Mouse (Mus musculus): ENCODE results near the gene Mknk2.

Mknk2 gene

GRCm38 (mm10) chr10:80692249-80693165, 14.6 kb upstream of the Mknk2 start:
- no peak for DNase-seq

DNA sequence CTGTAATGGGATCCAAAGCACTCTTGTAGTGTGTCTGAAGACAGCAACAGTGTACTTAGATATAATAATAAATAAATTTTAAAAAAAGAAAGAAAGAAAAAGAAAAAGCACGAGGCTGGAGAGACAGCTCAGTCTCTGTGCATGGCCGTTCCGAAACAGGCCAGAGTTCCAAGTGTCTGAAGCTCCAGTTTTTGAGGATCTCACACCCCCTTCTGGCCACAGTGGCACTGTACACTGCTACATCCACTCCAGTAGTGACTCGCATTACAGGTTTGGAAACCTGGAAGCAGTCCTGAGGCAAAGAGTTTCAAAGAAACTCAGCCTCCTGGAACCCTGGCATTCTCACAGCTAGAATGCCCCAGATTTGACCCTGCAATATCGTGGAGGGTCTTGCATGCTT, 9.9 kb upstream of the Mknk2 start:
- peak; percentile 81 to 89 for DNase-seq

- no peak for DNase-seq
These were observed 8.7 kb upstream of the Mknk2 start for GRCm38 (mm10) chr10:80686617-80687016.

- no peak for DNase-seq
These were observed 7.1 kb upstream of the Mknk2 start for GRCm38 (mm10) chr10:80684984-80685383.

DNA sequence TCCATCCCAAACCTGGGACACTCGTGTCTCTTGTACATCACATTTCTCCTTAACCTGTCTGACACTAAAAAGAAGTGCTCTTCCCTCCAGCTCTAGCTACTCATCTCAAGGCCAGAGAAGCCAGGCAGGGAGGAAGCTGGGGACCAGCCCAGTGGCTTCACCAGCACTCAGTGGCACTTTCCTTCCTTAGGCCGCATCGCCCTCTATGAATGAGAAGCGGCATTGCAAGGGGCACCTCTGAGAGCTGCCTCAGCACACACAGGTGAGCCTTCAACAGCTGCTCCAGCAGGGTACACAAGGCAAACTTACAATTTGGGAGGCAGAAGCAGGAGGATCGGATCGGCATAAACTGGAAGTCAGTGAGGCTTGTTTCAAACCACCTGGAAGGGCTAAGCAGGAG, 6.3 kb upstream of the Mknk2 start:
- peak; percentile 78 to 86 for DNase-seq

- DNase-seq: no peak
These were observed 5.7 kb upstream of the Mknk2 start for GRCm38 (mm10) chr10:80683647-80684046.

GRCm38 (mm10) chr10:80682003-80682402, 4.1 kb upstream of the Mknk2 start:
- no peak for DNase-seq

- no peak for DNase-seq
These were observed 2.4 kb upstream of the Mknk2 start for GRCm38 (mm10) chr10:80680260-80680696.

DNA sequence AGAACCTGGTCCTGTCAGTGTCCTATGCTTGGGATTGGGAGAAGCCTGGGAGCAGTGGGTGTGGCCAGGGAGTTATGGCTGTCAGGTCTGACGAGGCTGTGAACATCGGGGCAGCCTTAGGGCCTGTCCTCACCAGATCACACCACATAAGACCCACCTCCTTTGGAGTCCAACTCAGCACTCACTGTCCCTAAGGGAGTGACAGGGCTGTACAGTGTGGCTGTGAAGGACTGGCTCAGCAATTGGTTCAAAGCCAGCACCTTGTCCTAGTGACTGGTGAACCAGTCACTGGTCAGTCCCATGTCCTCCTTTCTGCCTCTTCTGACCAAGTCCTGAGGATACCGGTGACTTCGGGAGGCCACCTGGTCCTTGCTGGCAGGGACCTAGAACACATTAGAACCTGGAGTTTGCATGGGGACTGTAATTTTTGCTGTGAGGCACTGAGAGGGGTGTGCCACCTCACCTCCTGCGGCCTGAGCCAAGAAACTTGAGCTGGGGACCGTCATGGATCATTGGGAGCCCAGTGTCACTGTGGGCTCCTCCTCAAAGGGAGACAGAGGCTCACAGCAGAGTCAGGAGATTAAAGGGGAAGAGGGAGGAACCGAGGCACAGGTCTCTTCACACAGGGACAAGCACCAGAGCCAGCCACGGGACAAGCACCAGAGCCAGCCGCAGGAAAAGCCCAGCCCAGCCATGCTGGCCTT, 1.8 kb upstream of the Mknk2 start:
- DNase-seq: peak; percentile 35 to 49

- peak; percentile 57 to 75 for DNase-seq
These were observed 877 bp upstream of the Mknk2 start for GRCm38 (mm10) chr10:80678601-80679377.

DNA sequence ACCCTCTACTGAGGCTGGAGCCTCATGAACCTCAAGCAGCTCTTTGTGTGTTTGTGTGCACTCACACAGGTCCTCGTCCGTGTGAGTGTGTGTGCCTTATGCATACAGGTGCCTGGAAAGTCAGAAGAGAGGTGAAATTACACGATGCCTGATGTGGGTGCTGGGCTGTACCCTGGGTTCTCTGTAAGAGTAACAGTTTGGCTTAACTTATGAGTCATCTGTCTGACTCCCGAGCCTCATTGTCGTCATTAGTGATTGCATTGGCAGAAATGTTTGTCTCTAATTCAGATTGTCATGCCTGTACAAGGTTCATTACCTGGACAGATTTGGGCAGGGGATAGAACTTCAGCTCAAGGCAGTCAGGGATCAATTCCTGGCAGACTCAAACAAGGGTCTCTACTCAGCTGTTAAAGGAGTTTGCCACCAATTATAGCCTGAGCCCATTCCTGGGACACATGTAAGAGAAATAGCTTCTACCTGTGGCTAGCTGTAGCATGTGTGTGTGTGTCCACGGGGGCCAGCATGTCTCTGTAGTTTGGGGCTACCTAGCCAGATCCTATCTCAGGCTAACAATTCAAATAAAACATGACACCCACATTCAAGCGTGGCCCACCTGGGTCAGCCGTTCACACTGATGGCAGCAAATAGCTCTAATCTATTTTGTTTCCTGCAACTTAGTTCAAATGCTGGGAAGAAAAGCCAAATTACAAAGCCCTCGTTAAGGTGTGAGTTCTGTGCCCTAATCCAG, 610 bp downstream of the Mknk2 start:
- peak; percentile 23 to 34 for DNase-seq

- DNase-seq: peak; percentile 100
These were observed 1.5 kb downstream of the Mknk2 start for GRCm38 (mm10) chr10:80676198-80676928.

- peak in 1 of 2 experiments; percentile 48 for DNase-seq
These were observed 2.3 kb downstream of the Mknk2 start for GRCm38 (mm10) chr10:80675405-80676197.

GRCm38 (mm10) chr10:80674851-80675404, 3.0 kb downstream of the Mknk2 start:
- no peak for DNase-seq

GRCm38 (mm10) chr10:80674161-80674711, 3.7 kb downstream of the Mknk2 start:
- peak; percentile 41 to 61 for DNase-seq

DNA sequence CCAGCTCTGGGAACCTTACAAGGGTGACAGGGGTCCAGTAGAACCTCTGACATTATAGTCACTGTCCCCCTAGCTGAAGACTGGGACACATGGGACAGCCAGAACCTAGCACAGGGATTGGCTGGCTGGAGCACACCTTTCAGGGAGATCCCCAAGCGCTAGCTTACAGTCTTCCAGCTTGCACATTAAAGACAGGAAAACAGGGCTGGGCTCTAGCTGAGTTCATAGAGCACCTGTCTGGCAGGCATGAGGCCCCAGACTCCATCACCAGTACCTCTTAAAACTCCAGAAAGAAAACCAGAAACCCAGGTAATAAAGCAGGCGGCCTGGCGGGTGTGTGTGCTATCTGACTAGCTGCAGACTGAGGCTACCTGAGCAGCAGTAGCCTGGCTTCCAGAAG, 4.2 kb downstream of the Mknk2 start:
- no peak for DNase-seq

DNA sequence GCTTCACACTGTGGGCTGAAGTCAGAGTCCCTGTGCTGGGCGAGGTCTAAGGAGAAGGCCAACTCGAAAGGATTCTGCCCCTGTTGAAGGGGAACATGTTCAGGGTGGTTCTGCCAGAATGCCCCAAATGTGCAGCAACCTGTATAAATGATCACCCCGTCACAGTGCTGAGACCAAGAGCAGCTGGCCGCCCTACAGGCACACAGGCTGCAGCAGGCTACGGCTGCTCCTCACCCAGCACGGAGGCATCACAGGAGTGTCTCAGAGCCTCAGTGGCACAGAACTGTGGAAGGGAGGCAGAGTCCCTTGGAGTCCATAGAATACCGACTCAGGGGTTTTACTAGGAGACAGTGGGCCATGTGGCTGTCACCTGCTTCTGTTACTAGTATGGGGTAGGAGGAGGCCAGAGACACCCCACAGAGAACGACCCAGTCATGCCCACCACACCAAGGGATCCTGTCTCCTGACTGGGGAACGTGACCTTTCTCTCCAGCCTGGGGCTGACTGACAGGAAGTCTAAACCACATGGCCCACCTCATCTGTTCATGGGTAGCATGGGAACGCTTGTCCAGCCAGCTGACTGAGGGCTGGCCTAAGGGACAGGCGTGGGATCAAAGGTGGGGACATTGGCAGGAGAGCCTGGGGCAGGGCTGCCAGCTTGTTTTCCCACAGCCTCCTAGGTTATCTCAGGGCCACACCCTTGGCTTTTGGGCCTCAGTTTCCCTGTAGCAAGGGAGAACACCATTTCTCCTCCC, 5.8 kb downstream of the Mknk2 start:
- no peak for DNase-seq

GRCm38 (mm10) chr10:80671251-80671650, 6.7 kb downstream of the Mknk2 start:
- no peak for DNase-seq

DNA sequence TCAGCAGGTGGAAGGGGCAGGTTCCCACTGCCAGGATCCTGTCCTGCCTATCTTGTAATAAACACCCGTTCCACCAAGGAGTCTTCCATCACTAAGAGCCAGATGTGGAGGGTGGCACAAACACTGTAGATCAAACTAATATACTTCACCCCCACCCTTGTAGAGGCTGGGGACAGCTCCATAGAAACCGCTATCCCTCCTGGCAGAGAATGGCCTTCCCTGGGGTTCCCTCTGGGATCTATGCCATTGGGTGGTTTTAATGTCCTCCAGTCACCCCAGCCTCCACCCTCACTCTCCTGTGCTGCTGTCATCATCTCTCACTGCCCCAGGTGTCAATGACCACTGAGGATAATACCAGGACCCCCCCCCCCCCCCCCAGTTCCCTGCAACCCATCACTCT, 7.4 kb downstream of the Mknk2 start:
- no peak for DNase-seq
